Mouse (Mus musculus): ENCODE measurements at regions not wholly inside any gene's neighbourhood (a gene's known extent, or its start where the extent isn't known, plus 50 kb on each side); places are given as distances from the start of the nearest gene placed in this dataset.

GRCm38 (mm10) chr2:51342421-51342820 lies 193.5 kb upstream of the Rnd3 start:
- in situ Hi-C loops (cut with MboI, MseI): no loop called here

GRCm38 (mm10) chr2:51334437-51334836 lies 185.5 kb upstream of the Rnd3 start:
- in situ Hi-C loops (cut with MboI, MseI): no loop called here

- in situ Hi-C loops (cut with MboI, MseI): no loop called here
Observed at GRCm38 (mm10) chr2:51327081-51327480, 178.2 kb upstream of the Rnd3 start.

GRCm38 (mm10) chr2:51321676-51322075 lies 172.8 kb upstream of the Rnd3 start:
- in situ Hi-C loops (cut with MboI, MseI): no loop called here

- in situ Hi-C loops (cut with MboI, MseI): no loop called here
Observed at GRCm38 (mm10) chr2:51316452-51316851, 167.5 kb upstream of the Rnd3 start.

GRCm38 (mm10) chr2:51313414-51313813 lies 164.5 kb upstream of the Rnd3 start:
- in situ Hi-C loops (cut with MboI, MseI): no loop called here

GRCm38 (mm10) chr2:51306257-51306656 lies 157.3 kb upstream of the Rnd3 start:
- in situ Hi-C loops (cut with MboI, MseI): no loop called here

GRCm38 (mm10) chr2:51305411-51305810 lies 156.5 kb upstream of the Rnd3 start:
- in situ Hi-C loops (cut with MboI, MseI): no loop called here

GRCm38 (mm10) chr2:51304694-51305093 lies 155.8 kb upstream of the Rnd3 start:
- in situ Hi-C loops (cut with MboI, MseI): no loop called here

GRCm38 (mm10) chr2:51290659-51291260 lies 141.8 kb upstream of the Rnd3 start:
- in situ Hi-C loops (cut with MboI, MseI): no loop called here

- in situ Hi-C loops (cut with MboI, MseI): no loop called here
Observed at GRCm38 (mm10) chr2:51288678-51289077, 139.8 kb upstream of the Rnd3 start.

GRCm38 (mm10) chr2:51285632-51286031 lies 136.7 kb upstream of the Rnd3 start:
- in situ Hi-C loops (cut with MboI, MseI): no loop called here

GRCm38 (mm10) chr2:51284781-51285225 lies 135.9 kb upstream of the Rnd3 start:
- in situ Hi-C loops (cut with MboI, MseI): no loop called here

- in situ Hi-C loops (cut with MboI, MseI): no loop called here
Observed at GRCm38 (mm10) chr2:51279396-51280045, 130.6 kb upstream of the Rnd3 start.

GRCm38 (mm10) chr2:51278824-51279223 lies 129.9 kb upstream of the Rnd3 start:
- in situ Hi-C loops (cut with MboI, MseI): no loop called here

GRCm38 (mm10) chr2:51278356-51278755 lies 129.4 kb upstream of the Rnd3 start:
- in situ Hi-C loops (cut with MboI, MseI): no loop called here

GRCm38 (mm10) chr2:51276591-51276990 lies 127.7 kb upstream of the Rnd3 start:
- in situ Hi-C loops (cut with MboI, MseI): no loop called here

- in situ Hi-C loops (cut with MboI, MseI): no loop called here
Observed at GRCm38 (mm10) chr2:51273300-51273699, 124.4 kb upstream of the Rnd3 start.

- in situ Hi-C loops (cut with MboI, MseI): no loop called here
Observed at GRCm38 (mm10) chr2:51268532-51268931, 119.6 kb upstream of the Rnd3 start.

- in situ Hi-C loops (cut with MboI, MseI): no loop called here
Observed at GRCm38 (mm10) chr2:51267662-51268061, 118.8 kb upstream of the Rnd3 start.

GRCm38 (mm10) chr2:51262506-51262905 lies 113.6 kb upstream of the Rnd3 start:
- in situ Hi-C loops (cut with MboI, MseI): no loop called here

GRCm38 (mm10) chr2:51250798-51251197 lies 101.9 kb upstream of the Rnd3 start:
- in situ Hi-C loops (cut with MboI, MseI): no loop called here

- in situ Hi-C loops (cut with MboI, MseI): no loop called here
Observed at GRCm38 (mm10) chr2:51241573-51241972, 92.7 kb upstream of the Rnd3 start.

GRCm38 (mm10) chr2:51240000-51240399 lies 91.1 kb upstream of the Rnd3 start:
- in situ Hi-C loops (cut with MboI, MseI): no loop called here

Measured in regulatory T cell (primary cell).